Mouse (Mus musculus) erythroblast, embryonic 14.5 days (primary cell): Measurements from ENCODE around the gene Sesn2. TPM values are rescaled to one million over a fixed set of nuclear protein-coding genes. Genes with fewer than 3 reads are reported as not detected.
A peak's percentile ranks its signal among the peaks of the same experiment; 100 is the strongest.

Experiments used
- H3K27me3 ChIP-seq: 2 replicates; pipeline ENCODE4 v1.6.1; 2012; ENCODE audit warnings: inconsistent platforms; ENCODE audit not compliant: control insufficient read depth
- H3K36me3 ChIP-seq: 2 replicates; pipeline ENCODE4 v1.6.1; 2012; ENCODE audit warnings: mild to moderate bottlenecking, inconsistent platforms; ENCODE audit not compliant: control insufficient read depth
- H3K4me1 ChIP-seq: 2 replicates; pipeline ENCODE4 v1.6.1; 2012; ENCODE audit warnings: inconsistent platforms; ENCODE audit not compliant: control insufficient read depth
- H3K4me3 ChIP-seq: replicated peaks from 2 replicates; pipeline ENCODE3; 2012; ENCODE audit warnings: moderate library complexity, mild to moderate bottlenecking, inconsistent platforms
- H3K9me3 ChIP-seq: 2 replicates; pipeline ENCODE4 v1.6.1; 2012; ENCODE audit warnings: low read length, inconsistent platforms, mixed read lengths; ENCODE audit not compliant: control insufficient read depth
- GATA1 ChIP-seq: IDR thresholded peaks from 2 replicates; pipeline ENCODE4 v1.6.1; 2012; ENCODE audit warnings: low read length, inconsistent platforms, mixed read lengths
- TAL1 ChIP-seq: IDR thresholded peaks from 3 replicates; pipeline ENCODE4 v1.6.1; 2012; ENCODE audit warnings: low read length, inconsistent platforms, mixed read lengths
- polyA plus RNA-seq: library from polyadenylated mRNA; stranded (reverse); fragments of >175 nt; gene quantifications from 2 replicates; pipeline ENCODE4 v1.2.3, GENCODE M21; 2012

Gene Sesn2
- polyA plus RNA-seq, 1 experiment = 1.5 TPM

DNA sequence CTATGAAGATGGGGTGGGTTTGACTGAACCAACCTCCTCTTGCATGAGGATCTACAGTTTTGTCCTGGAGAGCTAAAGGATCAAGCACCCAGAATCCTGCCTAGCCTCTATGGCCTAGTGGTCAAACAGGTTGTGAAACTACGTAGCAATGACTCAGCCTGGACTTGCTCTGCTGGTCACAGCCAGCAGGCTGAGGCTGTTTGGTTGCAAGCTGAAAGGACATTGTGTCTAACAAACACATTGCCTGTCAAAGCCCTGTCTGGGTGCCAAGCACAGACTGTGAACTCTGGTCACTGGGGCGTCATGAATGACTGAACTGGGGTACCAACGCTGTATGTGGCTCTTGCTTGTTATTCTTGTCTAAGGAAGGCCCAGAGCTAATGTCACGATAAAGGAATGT is 35.7 kb downstream of the Sesn2 start:
- Histone ChIP-seq H3K4me3 (no peak overlapping the region), H3K4me1 (peaks cover 14% of the 10 kb centered on the region), H3K36me3 (no peaks in the 10 kb centered on the region), H3K9me3 (no peaks in the 10 kb centered on the region), H3K27me3 (no peaks in the 10 kb centered on the region)
- TF ChIP-seq GATA1 = no peak

DNA sequence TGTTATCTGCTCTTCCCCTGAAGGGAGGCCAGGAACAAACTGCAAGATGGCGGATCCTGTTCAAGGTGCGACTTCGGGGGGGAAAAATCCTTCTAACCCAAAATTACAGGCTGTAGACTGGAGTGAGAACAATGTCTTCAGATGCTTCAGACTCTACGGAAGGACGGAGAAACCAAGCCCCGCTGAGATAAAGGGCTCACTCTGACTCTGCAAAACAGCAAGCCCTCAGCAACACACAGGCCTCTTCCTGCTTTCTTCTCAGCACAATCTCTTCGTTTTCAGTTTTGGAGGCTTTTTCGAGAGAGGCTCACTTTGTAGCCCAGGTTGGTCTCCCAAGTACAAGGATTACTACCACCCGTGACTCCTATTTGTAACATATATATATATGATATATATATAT is 36.9 kb downstream of the Sesn2 start:
- H3K9me3 ChIP-seq = no peaks in the 10 kb centered on the region
- peaks cover 23% of the 10 kb centered on the region for H3K4me1 ChIP-seq
- no peak overlapping the region for H3K4me3 ChIP-seq
- TF ChIP-seq GATA1 (no peak), TAL1 (no peak)
- no peaks in the 10 kb centered on the region for H3K36me3 ChIP-seq
- no peaks in the 10 kb centered on the region for H3K27me3 ChIP-seq

DNA sequence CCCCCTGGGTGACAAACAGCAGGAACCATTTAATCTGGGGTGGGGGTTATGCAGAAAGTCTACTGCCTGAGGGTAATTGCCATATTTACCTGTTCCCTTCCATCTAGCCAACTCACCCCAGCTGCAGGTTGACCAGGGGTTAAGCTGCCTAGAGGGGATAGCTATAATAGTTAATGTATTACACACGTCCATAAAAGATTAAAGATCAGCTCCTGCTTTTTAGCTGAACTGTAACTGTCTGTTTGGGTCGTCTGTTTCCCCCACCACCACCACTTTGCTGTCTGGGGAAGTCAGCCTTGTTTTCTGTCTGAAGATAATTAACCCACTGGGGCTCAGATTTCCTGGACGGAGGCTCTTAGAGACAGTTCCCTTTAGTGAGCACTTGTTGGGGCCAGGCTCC is 40.4 kb downstream of the Sesn2 start:
- H3K9me3 ChIP-seq = no peaks in the 10 kb centered on the region
- H3K4me1 ChIP-seq = peaks cover 27% of the 10 kb centered on the region
- H3K36me3 ChIP-seq = no peaks in the 10 kb centered on the region
- H3K4me3 ChIP-seq = no peak overlapping the region
- TF ChIP-seq TAL1 (no peak), GATA1 (no peak)
- H3K27me3 ChIP-seq = no peaks in the 10 kb centered on the region

DNA sequence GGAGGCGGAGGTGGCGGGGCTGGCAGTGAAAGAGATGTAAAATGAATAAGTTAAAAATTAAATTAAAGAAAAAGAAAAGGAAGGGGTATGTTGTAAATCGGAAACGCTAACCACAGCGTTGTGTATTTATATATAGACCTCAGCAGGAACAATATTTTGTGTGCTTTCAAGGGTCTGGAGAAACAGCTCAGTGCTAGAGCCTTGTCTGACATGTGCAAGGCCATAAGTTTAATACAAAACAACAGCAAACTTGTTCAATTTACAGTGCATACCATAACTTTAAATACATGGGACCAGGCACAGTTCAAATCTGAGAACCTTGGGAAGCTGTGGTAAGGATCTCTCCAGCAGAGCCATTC is 46.1 kb downstream of the Sesn2 start:
- TF ChIP-seq TAL1 (no peak), GATA1 (no peak)
- Histone ChIP-seq H3K36me3 (peaks cover 32% of the 10 kb centered on the region), H3K4me1 (peaks cover 40% of the 10 kb centered on the region), H3K27me3 (no peaks in the 10 kb centered on the region), H3K4me3 (peak overlapping the region; percentile 89), H3K9me3 (no peaks in the 10 kb centered on the region)

DNA sequence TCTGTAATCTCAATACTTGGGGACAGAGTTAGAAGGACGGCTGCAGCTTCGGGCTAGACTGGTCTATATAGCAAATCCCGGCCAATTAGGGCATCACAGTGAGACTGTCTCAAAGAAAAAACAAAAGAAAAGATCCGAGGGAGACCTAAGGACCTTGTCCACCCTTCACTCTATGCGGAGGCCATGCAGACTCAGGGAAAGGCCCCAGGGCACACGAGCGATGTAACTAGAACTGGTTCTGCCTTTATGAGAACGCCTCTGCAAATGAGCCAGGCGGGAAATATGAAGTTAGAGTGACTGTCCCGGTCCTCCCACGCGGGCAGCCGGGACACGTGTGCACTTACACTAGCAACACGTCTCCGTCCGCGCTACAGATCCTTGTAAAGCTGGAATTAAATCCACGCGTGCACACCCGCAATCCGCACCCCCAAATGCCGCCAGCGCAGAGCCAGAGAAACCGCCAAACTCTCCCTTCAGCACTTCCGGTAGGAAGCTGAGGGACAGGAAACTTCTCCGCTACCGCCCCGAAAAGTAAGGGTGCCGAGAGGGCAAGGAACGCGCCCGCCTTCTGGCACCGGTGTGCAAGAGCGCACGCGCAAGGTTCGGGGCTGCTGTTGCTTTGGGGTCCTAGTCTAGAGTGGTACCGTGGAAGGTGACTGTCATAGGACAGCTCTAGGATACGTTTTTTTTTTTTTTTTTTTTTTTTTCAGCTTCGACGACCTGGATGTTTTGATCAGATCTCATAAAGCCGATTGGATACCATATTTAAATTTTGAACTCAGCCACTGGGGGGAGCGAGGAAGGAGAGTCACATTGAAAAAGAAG is 46.7 kb downstream of the Sesn2 start, which contains the start of gene Med18:
TSS of gene Med18 (minus strand) at position 492 of the 825 bp plus-strand sequence.
- no peaks in the 10 kb centered on the region for H3K9me3 ChIP-seq
- peaks cover 37% of the 10 kb centered on the region for H3K36me3 ChIP-seq
- peak within 1 kb of the TSS; percentile 89 for H3K4me3 ChIP-seq
- peaks cover 37% of the 10 kb centered on the region for H3K4me1 ChIP-seq
- TF ChIP-seq TAL1 (no peak), GATA1 (no peak)
- H3K27me3 ChIP-seq = no peaks in the 10 kb centered on the region

DNA sequence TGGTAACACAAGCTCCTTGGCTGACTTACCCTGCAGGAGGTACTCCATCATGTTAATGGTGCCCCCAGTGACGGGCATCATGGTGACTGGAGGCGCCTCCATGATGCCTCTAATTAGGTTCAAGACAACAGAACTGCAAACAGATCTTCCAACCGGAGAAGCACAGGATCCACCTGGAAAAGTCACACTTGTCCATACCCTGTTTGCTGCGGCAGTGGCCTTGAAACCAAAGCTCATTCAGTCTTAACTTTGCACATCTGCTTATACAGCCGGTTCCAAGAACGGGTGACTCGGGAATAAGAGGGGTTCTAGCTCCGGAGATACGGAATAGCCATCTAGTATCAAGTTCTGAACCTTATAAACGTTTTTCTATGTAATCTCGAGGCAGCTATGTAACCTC is 47.5 kb downstream of the Sesn2 start:
- Histone ChIP-seq H3K4me1 (peaks cover 40% of the 10 kb centered on the region), H3K27me3 (no peaks in the 10 kb centered on the region), H3K4me3 (peak overlapping the region; percentile 89), H3K36me3 (peaks cover 45% of the 10 kb centered on the region), H3K9me3 (no peaks in the 10 kb centered on the region)
- TF ChIP-seq TAL1 (no peak), GATA1 (no peak)

DNA sequence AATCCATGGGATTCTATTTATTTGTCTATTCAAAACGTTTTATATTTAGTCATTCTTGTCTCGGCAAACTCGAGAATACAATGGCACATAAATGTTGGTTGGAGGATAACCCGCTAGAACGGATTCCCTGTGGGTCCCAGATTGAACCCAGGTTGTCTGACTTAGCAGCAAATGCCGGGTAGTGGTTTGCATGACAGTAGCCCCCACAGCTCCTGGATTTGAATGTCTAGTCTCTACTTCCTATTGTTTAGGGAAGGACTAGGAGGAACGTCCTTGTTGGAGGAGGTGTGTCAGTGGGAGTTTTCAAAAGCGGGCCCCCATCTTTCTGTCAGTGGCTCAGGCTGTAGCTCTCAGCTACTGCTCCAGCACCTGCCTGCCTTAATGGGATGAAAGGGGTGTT is 50.1 kb downstream of the Sesn2 start:
- H3K36me3 ChIP-seq = peaks cover 68% of the 10 kb centered on the region

DNA sequence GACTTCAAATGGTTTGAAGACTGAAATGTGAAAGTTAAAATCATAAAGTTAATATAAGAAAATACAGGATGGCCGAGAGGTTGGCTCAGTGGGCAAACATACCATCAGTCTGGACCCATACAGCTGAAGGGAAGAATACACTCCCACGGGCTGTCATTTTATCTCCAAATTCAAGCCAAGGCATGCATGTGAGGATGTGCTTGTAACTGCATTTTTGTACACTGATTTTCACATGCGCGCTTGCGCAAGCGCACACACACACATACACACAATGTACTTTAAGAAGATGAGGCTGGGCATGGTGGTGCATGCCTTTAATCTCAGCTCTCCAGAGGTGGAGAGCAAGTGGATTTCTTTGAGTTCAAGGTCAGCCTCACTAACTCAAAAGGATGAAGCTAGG is 54.7 kb downstream of the Sesn2 start:
- H3K4me1 ChIP-seq = peaks cover 12% of the 10 kb centered on the region
- TF ChIP-seq GATA1 (no peak), TAL1 (no peak)
- H3K4me3 ChIP-seq = no peak overlapping the region
- peaks cover 51% of the 10 kb centered on the region for H3K36me3 ChIP-seq
- no peaks in the 10 kb centered on the region for H3K9me3 ChIP-seq
- no peaks in the 10 kb centered on the region for H3K27me3 ChIP-seq

More for the DNA sequence above, 50.1 kb downstream of the Sesn2 start:
- Histone ChIP-seq H3K4me3 (no peak overlapping the region), H3K27me3 (no peaks in the 10 kb centered on the region), H3K9me3 (no peaks in the 10 kb centered on the region), H3K4me1 (peaks cover 38% of the 10 kb centered on the region)
- TF ChIP-seq TAL1 (no peak), GATA1 (no peak)

DNA sequence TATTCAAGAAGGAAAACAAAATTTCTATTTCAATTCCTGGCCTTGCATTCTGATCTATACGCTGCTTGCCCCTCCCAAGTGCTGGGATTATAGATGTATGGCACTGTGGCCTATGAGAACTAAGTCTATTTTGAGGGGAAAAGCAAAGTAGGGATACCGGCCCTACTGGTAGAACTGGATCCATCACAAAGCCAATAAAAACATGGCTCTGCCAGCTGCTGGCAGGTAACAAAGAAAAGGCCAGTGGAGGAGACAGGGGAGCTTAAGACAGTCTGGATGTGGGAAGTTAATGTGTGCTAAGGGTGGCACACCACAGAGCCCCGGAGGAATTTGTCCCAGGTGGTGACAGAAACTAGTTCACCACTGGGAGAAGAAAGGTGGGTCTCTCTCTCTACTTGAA is 55.2 kb downstream of the Sesn2 start:
- TF ChIP-seq GATA1 (no peak), TAL1 (no peak)
- Histone ChIP-seq H3K36me3 (peaks cover 47% of the 10 kb centered on the region), H3K4me3 (no peak overlapping the region), H3K27me3 (no peaks in the 10 kb centered on the region), H3K4me1 (peaks cover 12% of the 10 kb centered on the region), H3K9me3 (no peaks in the 10 kb centered on the region)

DNA sequence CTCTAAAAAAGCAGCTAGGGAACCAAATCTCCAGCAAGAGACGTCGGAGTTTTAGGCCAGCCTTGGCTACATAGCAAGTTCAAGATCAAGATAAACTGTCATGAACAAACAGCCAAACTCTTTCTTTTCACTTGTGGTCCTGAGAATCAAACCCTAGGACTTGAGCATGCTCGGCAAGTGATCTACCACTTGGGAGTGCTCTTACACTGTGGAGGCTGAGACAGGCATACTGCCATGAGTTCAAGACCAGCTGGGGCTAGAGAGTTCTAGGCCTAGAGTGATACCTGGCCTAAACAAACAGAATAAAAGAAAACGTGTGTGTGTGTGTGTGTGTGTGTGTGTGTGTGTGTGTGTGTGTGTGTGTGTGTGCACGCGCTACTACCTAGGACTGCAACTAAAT is 56.1 kb downstream of the Sesn2 start:
- H3K4me1 ChIP-seq = peaks cover 11% of the 10 kb centered on the region
- H3K4me3 ChIP-seq = no peak overlapping the region
- H3K9me3 ChIP-seq = no peaks in the 10 kb centered on the region
- no peaks in the 10 kb centered on the region for H3K27me3 ChIP-seq
- TF ChIP-seq TAL1 (no peak), GATA1 (no peak)
- peaks cover 37% of the 10 kb centered on the region for H3K36me3 ChIP-seq
